Mouse (Mus musculus): ENCODE data around the gene Rnf217.

The Rnf217 gene

GRCm38 (mm10) chr10:31573267-31573666 lies 35.7 kb downstream of the Rnf217 start:
- in situ Hi-C loops (cut with MboI; ENCODE audit: low pct_unique_long_range_greater_than_20kb in 1 of 2, low sequenced_read_pairs in 2 of 2, unreplicated experiment in 1 of 2) = no loop called here

DNA sequence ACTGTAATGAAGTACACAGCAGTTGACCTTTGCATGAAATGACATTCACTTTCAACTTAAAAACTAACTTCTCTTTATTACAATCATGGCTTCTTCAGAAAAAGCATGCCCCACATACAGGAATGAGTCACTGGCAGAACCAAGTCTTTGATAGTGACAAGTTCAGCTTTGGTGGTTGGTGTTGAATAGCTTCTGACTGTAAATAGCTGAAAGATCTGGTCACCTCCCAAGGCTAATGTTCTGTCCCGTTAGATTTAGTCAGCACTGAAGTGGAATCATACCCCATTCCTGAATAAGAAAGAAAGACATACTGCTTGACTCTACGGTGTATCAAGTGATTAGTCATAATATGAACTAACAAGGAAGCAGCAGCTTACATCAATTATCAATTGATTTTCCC lies 51.7 kb downstream of the Rnf217 start:
- in situ Hi-C loops (cut with MboI; ENCODE audit: low pct_unique_long_range_greater_than_20kb in 1 of 2, low sequenced_read_pairs in 2 of 2, unreplicated experiment in 1 of 2) = no loop called here

DNA sequence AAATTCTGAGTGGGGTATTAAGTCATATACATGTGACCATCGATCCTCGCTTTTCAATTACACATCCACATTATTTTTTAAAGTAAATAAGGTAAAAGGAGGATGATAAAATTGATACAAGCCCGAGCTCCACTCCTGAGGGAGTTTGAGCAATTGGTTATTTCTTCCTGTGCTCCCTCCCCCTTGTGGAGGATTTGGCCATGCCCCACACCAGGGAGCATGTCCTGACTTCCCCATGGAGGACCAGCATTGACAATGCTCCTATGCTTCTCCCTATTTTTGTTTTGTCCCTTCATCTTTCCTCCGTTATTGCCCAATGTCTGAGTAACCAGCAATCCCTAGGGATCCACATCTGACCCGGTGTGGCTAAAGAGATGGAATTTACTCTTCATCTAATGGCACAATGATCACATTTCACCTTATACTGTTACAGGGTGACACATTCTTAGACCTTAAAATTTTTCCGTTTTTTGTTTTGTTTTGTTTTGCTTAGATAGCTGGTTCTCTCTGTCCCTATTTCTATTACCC lies 53.5 kb downstream of the Rnf217 start:
- in situ Hi-C loops (cut with MboI; ENCODE audit: low pct_unique_long_range_greater_than_20kb in 1 of 2, low sequenced_read_pairs in 2 of 2, unreplicated experiment in 1 of 2) = no loop called here

GRCm38 (mm10) chr10:31553302-31553701 lies 55.7 kb downstream of the Rnf217 start:
- in situ Hi-C loops (cut with MboI; ENCODE audit: low pct_unique_long_range_greater_than_20kb in 1 of 2, low sequenced_read_pairs in 2 of 2, unreplicated experiment in 1 of 2) = no loop called here

GRCm38 (mm10) chr10:31551850-31552249 lies 57.1 kb downstream of the Rnf217 start:
- in situ Hi-C loops (cut with MboI; ENCODE audit: low pct_unique_long_range_greater_than_20kb in 1 of 2, low sequenced_read_pairs in 2 of 2, unreplicated experiment in 1 of 2) = no loop called here

DNA sequence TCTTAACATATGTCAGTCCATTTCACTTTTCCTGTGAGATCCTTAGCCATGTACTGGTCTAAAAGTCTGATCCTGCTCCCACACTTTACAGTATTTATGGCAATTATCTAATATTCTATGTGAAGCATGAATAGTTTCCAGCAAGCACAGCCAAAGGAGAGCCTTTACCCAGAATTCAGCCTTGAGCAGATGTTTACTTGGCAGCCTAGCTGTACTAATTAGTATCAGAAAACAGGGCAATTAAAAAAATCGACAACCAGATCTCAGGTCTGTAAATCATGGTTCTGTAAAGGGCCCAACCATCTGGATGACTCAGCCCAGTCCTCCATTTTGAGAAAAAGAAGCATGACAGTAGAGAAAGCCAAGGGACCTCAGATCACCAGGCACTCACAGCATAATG lies 57.6 kb downstream of the Rnf217 start:
- in situ Hi-C loops (cut with MboI; ENCODE audit: low pct_unique_long_range_greater_than_20kb in 1 of 2, low sequenced_read_pairs in 2 of 2, unreplicated experiment in 1 of 2) = no loop called here

- in situ Hi-C loops (cut with MboI; ENCODE audit: low pct_unique_long_range_greater_than_20kb in 1 of 2, low sequenced_read_pairs in 2 of 2, unreplicated experiment in 1 of 2) = no loop called here
Measured at GRCm38 (mm10) chr10:31547156-31547555, 61.8 kb downstream of the Rnf217 start.

DNA sequence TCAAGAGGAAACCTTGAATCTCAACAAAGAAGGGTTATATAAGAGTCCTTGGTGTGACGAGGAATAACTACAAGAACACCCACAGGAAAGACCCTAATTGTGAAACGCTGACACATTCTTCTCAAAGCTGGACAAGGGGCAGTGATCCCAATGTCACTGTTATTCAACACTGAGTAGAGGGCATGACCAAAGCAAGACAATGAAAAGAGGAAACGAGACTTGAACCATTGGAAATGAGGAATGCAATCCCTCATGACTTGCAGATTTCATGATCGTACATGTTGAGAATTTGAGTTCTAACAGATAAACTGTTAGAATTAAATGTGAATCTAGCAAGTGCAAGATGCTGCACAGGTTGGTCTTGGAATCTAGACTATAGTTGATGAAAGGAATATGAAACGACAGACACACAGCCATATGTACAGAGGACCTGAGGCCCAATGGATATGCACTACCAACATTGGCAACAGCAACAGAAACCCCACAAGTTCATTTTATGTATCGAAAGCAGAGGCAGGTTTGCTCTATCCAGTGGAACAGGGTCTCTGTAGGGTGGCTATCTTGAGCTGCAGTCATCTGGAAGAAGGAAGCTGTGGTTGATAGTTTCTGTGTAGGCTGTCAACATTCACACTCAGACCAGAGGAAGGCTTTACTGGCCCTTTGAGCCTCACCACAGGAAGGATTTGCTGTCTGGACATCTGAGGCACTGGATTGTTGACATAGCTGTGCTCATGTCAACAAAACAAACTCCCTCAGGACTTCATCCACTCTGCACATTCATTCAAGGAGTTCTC lies 64.6 kb downstream of the Rnf217 start:
- in situ Hi-C loops (cut with MboI; ENCODE audit: low pct_unique_long_range_greater_than_20kb in 1 of 2, low sequenced_read_pairs in 2 of 2, unreplicated experiment in 1 of 2) = no loop called here

DNA sequence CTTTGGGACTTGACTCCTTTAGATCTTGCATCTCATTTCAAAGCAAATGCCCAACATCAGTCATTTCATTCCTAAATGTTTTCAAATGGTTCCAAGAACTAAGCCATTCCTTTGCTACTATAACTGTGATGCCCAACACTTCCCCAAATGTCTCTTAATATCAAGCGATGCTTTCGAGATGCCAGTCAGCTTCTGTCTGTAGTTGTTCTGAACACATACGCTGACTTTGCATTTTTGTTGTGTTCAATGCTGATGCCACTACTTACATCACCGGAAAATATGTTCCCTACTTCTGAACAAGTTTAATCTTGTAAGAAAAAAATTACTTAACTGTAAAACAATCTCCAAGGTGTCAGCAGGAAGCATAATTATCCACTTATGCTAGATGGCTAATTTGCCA lies 68.5 kb downstream of the Rnf217 start:
- in situ Hi-C loops (cut with MboI; ENCODE audit: low pct_unique_long_range_greater_than_20kb in 1 of 2, low sequenced_read_pairs in 2 of 2, unreplicated experiment in 1 of 2) = no loop called here

DNA sequence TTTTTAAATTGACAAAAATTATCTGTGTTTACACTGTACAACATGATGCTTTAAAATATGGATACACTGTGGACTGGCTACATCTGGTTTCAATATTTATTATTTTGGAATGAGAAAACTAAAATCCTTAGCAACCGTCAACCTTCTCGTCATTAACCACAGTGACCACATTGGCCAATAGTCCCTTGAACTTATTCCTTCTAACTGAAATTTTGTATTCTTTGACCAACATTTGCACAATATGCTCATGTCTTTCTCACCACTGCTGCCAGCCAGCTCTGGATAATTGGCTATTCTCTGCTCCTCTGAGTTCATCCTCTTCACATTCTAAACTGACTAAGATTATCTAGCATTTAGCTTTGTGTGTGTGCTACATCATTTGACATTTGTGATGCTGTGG lies 69.6 kb downstream of the Rnf217 start:
- in situ Hi-C loops (cut with MboI; ENCODE audit: low pct_unique_long_range_greater_than_20kb in 1 of 2, low sequenced_read_pairs in 2 of 2, unreplicated experiment in 1 of 2) = no loop called here

- in situ Hi-C loops (cut with MboI; ENCODE audit: low pct_unique_long_range_greater_than_20kb in 1 of 2, low sequenced_read_pairs in 2 of 2, unreplicated experiment in 1 of 2) = no loop called here
Measured at GRCm38 (mm10) chr10:31538721-31539120, 70.3 kb downstream of the Rnf217 start.

GRCm38 (mm10) chr10:31538243-31538642 lies 70.7 kb downstream of the Rnf217 start:
- in situ Hi-C loops (cut with MboI; ENCODE audit: low pct_unique_long_range_greater_than_20kb in 1 of 2, low sequenced_read_pairs in 2 of 2, unreplicated experiment in 1 of 2) = no loop called here

DNA sequence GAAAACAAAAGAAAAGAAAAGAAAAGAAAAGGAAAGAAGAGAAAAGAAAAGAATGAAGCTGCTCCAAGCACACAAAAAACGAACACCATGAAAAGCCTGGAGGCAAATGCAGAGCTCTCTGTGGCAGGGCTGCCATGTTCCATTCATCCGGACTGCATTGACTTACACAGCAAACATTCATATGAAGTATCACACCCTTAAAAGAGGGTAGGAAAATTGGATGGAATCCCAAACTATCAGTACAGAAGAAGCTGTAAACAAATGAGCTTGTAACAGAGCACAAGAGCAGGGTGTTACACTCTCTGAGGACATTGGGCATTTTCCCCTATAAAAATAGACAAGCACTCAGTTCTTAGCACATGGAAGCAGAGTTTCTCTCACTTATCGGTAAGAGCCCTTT lies 71.8 kb downstream of the Rnf217 start:
- in situ Hi-C loops (cut with MboI; ENCODE audit: low pct_unique_long_range_greater_than_20kb in 1 of 2, low sequenced_read_pairs in 2 of 2, unreplicated experiment in 1 of 2) = no loop called here

- in situ Hi-C loops (cut with MboI; ENCODE audit: low pct_unique_long_range_greater_than_20kb in 1 of 2, low sequenced_read_pairs in 2 of 2, unreplicated experiment in 1 of 2) = no loop called here
Measured at GRCm38 (mm10) chr10:31535046-31535445, 73.9 kb downstream of the Rnf217 start.

- in situ Hi-C loops (cut with MboI; ENCODE audit: low pct_unique_long_range_greater_than_20kb in 1 of 2, low sequenced_read_pairs in 2 of 2, unreplicated experiment in 1 of 2) = no loop called here
Measured at GRCm38 (mm10) chr10:31533270-31533826, 75.6 kb downstream of the Rnf217 start.

GRCm38 (mm10) chr10:31532782-31533181 lies 76.2 kb downstream of the Rnf217 start:
- in situ Hi-C loops (cut with MboI; ENCODE audit: low pct_unique_long_range_greater_than_20kb in 1 of 2, low sequenced_read_pairs in 2 of 2, unreplicated experiment in 1 of 2) = no loop called here

DNA sequence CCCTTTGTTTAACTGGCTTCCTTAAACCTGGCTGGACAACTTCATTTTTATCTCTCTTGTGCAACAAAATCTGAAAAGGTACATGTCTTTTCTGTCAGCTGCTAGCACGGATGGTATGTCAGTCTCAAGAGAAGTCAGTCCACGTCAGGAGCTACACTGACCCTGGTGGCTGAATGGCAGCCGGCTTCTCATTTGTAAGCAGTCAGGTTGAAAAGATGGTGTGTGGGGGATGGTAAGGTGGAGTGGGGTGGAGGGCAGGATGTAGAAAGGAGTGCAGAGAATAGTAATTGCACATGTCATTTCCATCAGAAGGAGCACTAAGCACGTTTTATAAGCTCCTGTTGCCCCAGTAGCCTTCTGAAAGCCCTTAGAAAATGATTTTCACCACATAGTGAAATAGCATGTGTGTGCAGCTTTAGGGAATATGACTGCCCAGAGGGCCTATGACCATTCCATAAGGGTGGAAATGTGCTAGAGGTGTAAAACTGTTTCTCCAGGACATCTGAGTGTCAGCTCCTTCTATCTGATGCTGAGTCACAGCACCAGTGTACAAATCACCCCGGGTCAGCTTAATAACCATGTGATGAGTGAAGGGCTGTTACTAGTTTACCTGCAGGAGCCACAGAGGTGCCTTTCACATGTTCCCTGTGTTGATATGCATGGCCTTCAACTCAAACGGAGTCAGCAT lies 80.5 kb downstream of the Rnf217 start:
- in situ Hi-C loops (cut with MboI; ENCODE audit: low pct_unique_long_range_greater_than_20kb in 1 of 2, low sequenced_read_pairs in 2 of 2, unreplicated experiment in 1 of 2) = no loop called here

DNA sequence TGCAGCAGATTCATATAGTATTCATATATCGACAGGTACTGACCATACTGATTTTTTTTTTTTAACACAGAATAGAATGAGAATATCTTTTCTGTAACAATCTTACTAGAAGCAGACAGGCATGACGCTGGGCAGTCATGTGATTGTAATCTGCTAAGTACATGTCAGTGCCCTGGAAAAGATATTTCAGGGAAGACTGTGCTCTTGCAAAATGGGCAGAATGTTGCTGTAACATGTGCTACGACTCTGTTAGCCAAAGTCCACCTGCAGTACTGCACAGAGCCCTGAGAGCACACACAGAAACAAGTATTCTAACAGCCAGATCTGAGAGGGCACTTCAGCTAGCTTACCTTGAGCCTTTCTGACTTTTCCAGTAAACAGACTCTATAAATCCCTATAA lies 83.3 kb downstream of the Rnf217 start:
- in situ Hi-C loops (cut with MboI; ENCODE audit: low pct_unique_long_range_greater_than_20kb in 1 of 2, low sequenced_read_pairs in 2 of 2, unreplicated experiment in 1 of 2) = no loop called here

DNA sequence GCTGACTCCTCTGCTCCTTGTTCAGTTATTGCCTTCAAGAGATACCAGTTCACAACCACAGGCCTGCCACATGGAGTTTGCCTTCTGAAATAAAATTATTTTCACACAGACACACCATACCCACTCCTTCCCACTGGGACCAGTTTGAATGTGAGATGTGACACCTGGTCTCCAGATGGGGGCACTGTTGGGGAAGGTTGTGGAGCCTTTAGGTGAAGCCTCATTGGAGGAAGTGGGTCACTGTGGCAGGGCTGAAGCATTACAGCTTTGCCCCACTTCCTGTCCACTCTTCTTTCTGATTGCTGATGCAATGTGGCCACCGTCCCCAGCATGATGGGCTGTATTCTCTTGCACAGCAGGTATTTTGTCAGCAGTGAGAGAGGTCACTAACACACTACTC lies 89.6 kb downstream of the Rnf217 start:
- in situ Hi-C loops (cut with MboI; ENCODE audit: low pct_unique_long_range_greater_than_20kb in 1 of 2, low sequenced_read_pairs in 2 of 2, unreplicated experiment in 1 of 2) = no loop called here

GRCm38 (mm10) chr10:31518210-31518609 lies 90.8 kb downstream of the Rnf217 start:
- in situ Hi-C loops (cut with MboI; ENCODE audit: low pct_unique_long_range_greater_than_20kb in 1 of 2, low sequenced_read_pairs in 2 of 2, unreplicated experiment in 1 of 2) = no loop called here

Measured in mouse embryonic stem cell (cell line).